Mouse (Mus musculus) myocyte (in vitro differentiated cells): ENCODE measurements around the gene A530016L24Rik. TPM values are rescaled to one million over a fixed set of nuclear protein-coding genes. Genes with fewer than 3 reads are reported as not detected.

ENCODE experiments used
- H3K27me3 ChIP-seq: one replicate; pipeline ENCODE4 v1.6.1; 2011; ENCODE audit not compliant: control insufficient read depth, insufficient read depth, insufficient read length
- H3K36me3 ChIP-seq: one replicate; pipeline ENCODE4 v1.6.1; 2011; ENCODE audit not compliant: control insufficient read depth, insufficient read depth
- H3K4me2 ChIP-seq: one replicate; pipeline ENCODE4 v1.6.1; 2011; ENCODE audit warnings: low read depth, control low read depth
- H3K4me3 ChIP-seq: one replicate; pipeline ENCODE4 v1.5.1; 2011; ENCODE audit warnings: mild to moderate bottlenecking, control low read depth, moderate library complexity
- H3K79me2 ChIP-seq: one replicate; pipeline ENCODE4 v1.6.1; 2011; ENCODE audit not compliant: control insufficient read depth, insufficient read depth
- H3ac ChIP-seq: one replicate; pipeline ENCODE4 v1.6.1; 2011; ENCODE audit not compliant: control insufficient read depth, insufficient read length
- CEBPB ChIP-seq: IDR thresholded peaks from 2 replicates; pipeline ENCODE4 v1.6.1; 2011; ENCODE audit warnings: mild to moderate bottlenecking, moderate library complexity; ENCODE audit not compliant: poor library complexity, insufficient read depth, severe bottlenecking
- E2F4 ChIP-seq: IDR thresholded peaks from one replicate; pipeline ENCODE4 v1.6.1; 2011; ENCODE audit warnings: mild to moderate bottlenecking, control low read depth, moderate library complexity; ENCODE audit not compliant: insufficient read depth
- MAX ChIP-seq: IDR thresholded peaks from one replicate; pipeline ENCODE4 v1.6.1; 2011; ENCODE audit warnings: low read depth, mild to moderate bottlenecking, control low read depth
- MYOD1 ChIP-seq, 3 experiments: IDR thresholded peaks; one replicate each; pipeline ENCODE4 v1.6.1; 2011; ENCODE audit warnings: control low read depth in 2 of 3, low read depth in 2 of 3, mild to moderate bottlenecking in 2 of 3, moderate library complexity in 1 of 3; ENCODE audit not compliant: insufficient read length in 2 of 3, control insufficient read depth in 1 of 3
- MYOG ChIP-seq, 3 experiments: IDR thresholded peaks; one replicate each; pipeline ENCODE4 v1.6.1; 2011; ENCODE audit warnings: control low read depth in 2 of 3, low read depth in 2 of 3, mild to moderate bottlenecking in 2 of 3; ENCODE audit not compliant: insufficient read length in 2 of 3, control insufficient read depth in 1 of 3, insufficient read depth in 1 of 3
- POLR2A ChIP-seq: IDR thresholded peaks from one replicate; pipeline ENCODE4 v1.6.1; 2011; ENCODE audit warnings: low read depth, mild to moderate bottlenecking, control low read depth, moderate library complexity; ENCODE audit not compliant: insufficient read length
- POLR2AphosphoS2 ChIP-seq: IDR thresholded peaks from one replicate; pipeline ENCODE4 v1.6.1; 2011; ENCODE audit warnings: low read depth, control low read depth; ENCODE audit not compliant: insufficient read length
- REST ChIP-seq: IDR thresholded peaks from one replicate; pipeline ENCODE4 v1.6.1; 2011; ENCODE audit warnings: mild to moderate bottlenecking, control low read depth, moderate library complexity; ENCODE audit not compliant: insufficient read depth, insufficient read length
- SRF ChIP-seq: IDR thresholded peaks from one replicate; pipeline ENCODE4 v1.6.1; 2011; ENCODE audit warnings: low read depth; ENCODE audit not compliant: control insufficient read depth, insufficient read length
- TCF12 ChIP-seq: IDR thresholded peaks from one replicate; pipeline ENCODE4 v1.6.1; 2011; ENCODE audit warnings: mild to moderate bottlenecking, control low read depth; ENCODE audit not compliant: poor library complexity, insufficient read depth, severe bottlenecking
- TCF3 ChIP-seq: IDR thresholded peaks from one replicate; pipeline ENCODE4 v1.6.1; 2011; ENCODE audit warnings: low read depth, control low read depth; ENCODE audit not compliant: insufficient read length
- USF1 ChIP-seq: IDR thresholded peaks from one replicate; pipeline ENCODE4 v1.6.1; 2011; ENCODE audit warnings: low read depth, mild to moderate bottlenecking, control low read depth, moderate library complexity
- polyA plus RNA-seq: library from polyadenylated mRNA; unstranded; fragments of >200 nt; fragmentation: generic; extraction: Trizol; gene quantifications from one replicate; pipeline ENCODE4 v1.2.1, GENCODE M21; 2012; ENCODE audit warnings: missing spikeins

The A530016L24Rik gene
- polyA plus RNA-seq, 1 experiment = 0.05 TPM

DNA sequence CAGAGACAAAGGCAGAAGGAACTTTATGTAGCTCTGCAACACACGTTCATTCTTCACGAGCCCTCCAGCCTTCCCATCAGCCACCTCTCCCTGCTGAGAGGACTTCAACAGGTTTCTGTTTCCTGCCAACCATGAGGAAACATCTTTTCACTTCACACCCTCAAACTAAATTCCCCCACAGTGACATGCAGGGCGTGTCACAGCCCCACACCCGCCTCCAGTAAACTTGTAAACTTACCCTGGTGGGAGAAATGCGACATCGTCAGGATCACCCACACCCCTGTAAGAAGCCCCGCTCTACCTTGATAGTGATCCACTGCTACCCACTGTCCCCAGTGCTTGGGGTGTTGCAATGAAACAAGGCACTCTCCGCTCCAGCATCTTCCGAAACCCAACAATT is 49.1 kb downstream of the A530016L24Rik start:
- no peaks in the 10 kb centered on the region for H3K79me2 ChIP-seq
- TF ChIP-seq REST (no peak), USF1 (no peak)
- no peak overlapping the region for H3K4me2 ChIP-seq
- no peaks in the 10 kb centered on the region for H3K36me3 ChIP-seq
- H3ac ChIP-seq = no peak overlapping the region
- peaks cover 51% of the 10 kb centered on the region for H3K27me3 ChIP-seq
- H3K4me3 ChIP-seq = no peak overlapping the region

DNA sequence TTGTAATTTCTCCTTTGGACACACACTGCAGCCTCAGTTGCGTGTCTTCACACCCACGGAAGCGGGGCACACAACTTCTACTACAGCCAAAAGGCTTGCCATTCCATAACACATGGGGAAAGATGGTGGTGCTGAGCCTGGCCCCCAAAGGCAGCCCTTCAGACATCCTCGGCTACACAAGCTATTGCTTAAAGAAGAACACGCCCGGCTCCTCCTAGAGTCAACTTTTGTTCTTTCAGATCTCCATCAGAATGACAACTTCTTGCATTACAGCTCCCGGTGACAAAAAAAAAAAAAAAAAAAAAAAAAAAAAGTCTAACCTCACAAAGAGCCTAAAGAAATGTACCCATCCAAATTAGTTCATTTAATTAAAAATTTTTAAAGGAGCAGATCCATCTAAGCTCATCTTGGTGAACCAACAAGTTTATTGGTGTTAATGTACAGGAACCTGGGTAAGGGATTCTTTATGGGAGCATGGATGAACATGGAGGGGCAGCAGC is 50.3 kb downstream of the A530016L24Rik start:
- no peak for TF ChIP-seq POLR2AphosphoS2
- no peak for TF ChIP-seq E2F4
- no peak for TF ChIP-seq REST
- TF ChIP-seq TCF3 = no peak
- Histone ChIP-seq H3K79me2 (no peaks in the 10 kb centered on the region), H3ac (no peak overlapping the region), H3K36me3 (no peaks in the 10 kb centered on the region), H3K4me3 (no peak overlapping the region), H3K27me3 (peaks cover 41% of the 10 kb centered on the region), H3K4me2 (no peak overlapping the region)

GRCm38 (mm10) chr12:112540321-112540720 is 51.1 kb downstream of the A530016L24Rik start:
- Histone ChIP-seq H3ac (no peak overlapping the region), H3K36me3 (no peaks in the 10 kb centered on the region), H3K79me2 (no peaks in the 10 kb centered on the region), H3K4me3 (no peak overlapping the region), H3K4me2 (no peak overlapping the region), H3K27me3 (peaks cover 38% of the 10 kb centered on the region)
- TF ChIP-seq POLR2AphosphoS2 (no peak), USF1 (no peak), TCF12 (no peak), E2F4 (no peak), MYOD1 (IDR thresholded peaks at IDR 0.05; ENCODE audit: control insufficient read depth in 1 of 3, insufficient read length in 2 of 3, low read depth in 2 of 3) (no peak), CEBPB (no peak), MAX (no peak), POLR2A (no peak), MYOG (IDR thresholded peaks at IDR 0.05; ENCODE audit: control insufficient read depth in 1 of 3, insufficient read depth in 1 of 3, insufficient read length in 2 of 3, low read depth in 2 of 3) (no peak), REST (no peak)

DNA sequence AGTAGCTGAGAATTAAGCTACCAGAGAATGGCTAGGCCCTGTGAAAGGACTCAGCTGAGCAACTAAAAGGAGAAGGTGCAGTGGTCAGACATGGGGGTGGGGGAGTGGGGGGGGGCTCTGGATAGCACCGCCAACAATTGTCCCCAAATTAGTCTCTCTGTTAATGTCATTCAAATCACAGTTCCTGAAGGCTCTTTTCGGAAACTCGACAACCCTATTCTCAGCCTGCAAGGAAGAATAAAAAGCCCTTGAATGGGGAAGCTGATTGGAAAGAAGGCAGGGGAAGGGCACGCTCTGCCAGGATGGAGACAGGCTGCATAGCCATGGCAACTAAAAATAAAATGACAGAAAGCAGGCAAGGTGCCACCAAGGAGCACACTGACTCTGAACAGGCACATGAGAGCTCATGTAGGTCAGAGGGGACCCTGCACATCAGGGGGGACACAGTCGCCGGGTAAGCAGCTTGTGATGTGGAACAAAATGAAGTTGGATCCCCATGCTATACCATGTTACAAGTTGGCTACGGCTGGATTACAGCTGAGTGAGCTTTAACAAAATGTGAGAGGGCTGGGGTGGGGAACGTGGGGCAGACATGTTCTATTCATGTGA is 52.3 kb downstream of the A530016L24Rik start:
- Histone ChIP-seq H3ac (no peak overlapping the region), H3K27me3 (peaks cover 31% of the 10 kb centered on the region), H3K4me2 (no peak overlapping the region), H3K36me3 (no peaks in the 10 kb centered on the region), H3K4me3 (no peak overlapping the region), H3K79me2 (no peaks in the 10 kb centered on the region)
- TF ChIP-seq POLR2A (no peak), CEBPB (no peak), REST (no peak), SRF (no peak), TCF12 (no peak), POLR2AphosphoS2 (no peak), MYOG (IDR thresholded peaks at IDR 0.05; ENCODE audit: control insufficient read depth in 1 of 3, insufficient read depth in 1 of 3, insufficient read length in 2 of 3, low read depth in 2 of 3) (no peak), E2F4 (no peak), MYOD1 (IDR thresholded peaks at IDR 0.05; ENCODE audit: control insufficient read depth in 1 of 3, insufficient read length in 2 of 3, low read depth in 2 of 3) (no peak)

DNA sequence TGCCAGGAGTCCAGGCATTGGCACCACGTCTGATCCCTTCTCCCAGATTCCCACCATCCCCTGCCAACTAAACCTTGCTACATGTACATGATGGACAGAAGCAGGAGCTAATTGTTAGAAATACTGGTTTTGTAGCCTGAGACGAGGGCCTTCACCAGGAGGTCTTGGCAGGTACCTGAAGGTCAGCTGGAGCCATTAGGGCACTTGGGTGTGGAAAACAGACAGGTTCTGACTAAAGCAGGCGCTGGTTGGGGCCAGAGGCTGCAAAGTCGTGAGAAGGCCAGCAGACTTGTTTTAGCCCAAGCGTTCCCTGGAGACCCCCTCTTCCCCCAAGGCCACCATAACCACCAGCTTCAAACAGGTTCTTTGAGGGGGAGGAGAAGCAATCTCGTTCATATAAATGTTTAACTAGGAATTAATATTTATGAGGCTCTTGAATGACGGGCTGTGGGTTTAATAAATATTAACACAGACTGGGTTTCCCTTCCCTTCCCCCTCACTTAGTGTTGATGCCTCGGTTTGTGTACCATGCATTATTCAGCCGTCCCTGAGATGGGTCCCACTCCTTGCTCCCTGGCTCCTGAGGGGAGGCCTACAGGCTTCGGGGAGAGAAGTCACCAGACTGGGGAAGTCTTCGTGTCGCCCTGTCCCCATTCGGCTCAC is 53.1 kb downstream of the A530016L24Rik start:
- H3K79me2 ChIP-seq = no peaks in the 10 kb centered on the region
- TF ChIP-seq E2F4 (no peak), POLR2AphosphoS2 (no peak), USF1 (no peak), TCF3 (no peak), REST (no peak)
- no peak overlapping the region for H3K4me2 ChIP-seq
- no peak overlapping the region for H3ac ChIP-seq
- peaks cover 23% of the 10 kb centered on the region for H3K27me3 ChIP-seq
- no peak overlapping the region for H3K4me3 ChIP-seq
- no peaks in the 10 kb centered on the region for H3K36me3 ChIP-seq
